Mouse (Mus musculus) urinary bladder, postnatal 10 days (tissue): ENCODE results near the gene Fbxl17.

Experiments
- DNase-seq: peaks from one replicate; pipeline ENCODE4 v3.0.0; 2022; ENCODE audit warnings: low spot score

Gene Fbxl17

DNA sequence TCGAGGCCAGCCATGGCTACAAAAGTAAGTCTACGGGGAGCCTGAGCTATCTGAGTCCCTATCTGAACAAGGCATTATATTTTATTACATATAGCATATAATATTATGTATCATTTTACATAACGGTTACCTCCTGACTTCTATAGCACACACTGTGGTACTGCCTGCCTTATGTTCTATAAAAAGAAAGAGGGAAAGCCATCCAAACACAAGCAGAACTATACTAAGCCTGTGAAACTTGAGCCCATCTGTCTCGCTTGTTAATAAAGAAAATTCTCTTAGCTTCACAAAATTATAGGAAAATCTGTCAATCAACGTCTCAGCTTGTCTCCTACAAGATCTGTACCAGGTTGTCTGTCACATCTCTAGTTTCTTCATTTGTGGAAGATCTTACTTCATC lies 173.6 kb downstream of the Fbxl17 start:
- no peak for DNase-seq

- DNase-seq: no peak
These were observed 175.1 kb downstream of the Fbxl17 start for GRCm38 (mm10) chr17:63324672-63325071.

DNA sequence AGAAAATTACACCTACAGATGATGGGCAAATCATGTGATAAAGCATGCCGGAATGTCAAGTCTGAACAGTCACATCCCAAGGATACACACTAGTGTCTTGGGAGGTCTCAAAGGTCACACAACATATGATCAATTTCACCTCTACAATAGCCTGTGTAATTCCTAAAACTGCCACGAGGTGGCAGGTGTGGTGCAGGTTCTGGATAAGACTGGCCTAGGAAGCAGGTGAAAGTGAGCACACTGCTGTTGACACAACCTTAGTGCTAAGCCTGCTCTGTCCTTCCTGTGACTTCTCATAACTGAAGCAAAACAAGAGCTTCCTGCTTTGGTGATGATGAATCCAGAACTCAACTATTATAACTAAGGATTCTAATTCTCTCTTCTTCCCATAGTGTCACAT lies 175.8 kb downstream of the Fbxl17 start:
- no peak for DNase-seq

GRCm38 (mm10) chr17:63322846-63323245 lies 177.0 kb downstream of the Fbxl17 start:
- no peak for DNase-seq

DNA sequence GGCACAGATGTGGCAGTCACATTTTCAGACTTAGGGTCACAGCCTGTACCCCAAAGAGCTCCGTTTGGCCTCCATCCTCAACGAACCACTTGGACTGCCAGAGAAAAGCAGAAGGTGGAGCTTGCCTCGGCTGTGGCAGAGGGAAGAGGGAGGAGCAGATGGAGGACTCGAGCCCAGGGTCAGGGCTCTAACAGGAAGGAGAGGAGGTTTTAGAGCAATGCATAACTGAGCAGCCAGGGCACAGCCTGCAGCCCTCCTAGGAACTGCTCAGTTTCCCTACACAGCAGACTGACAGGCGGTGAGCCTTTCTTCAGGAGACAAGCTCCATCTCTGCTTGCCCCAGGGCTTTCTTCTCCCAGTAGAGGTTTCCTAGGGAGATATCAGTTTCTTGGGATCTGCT lies 178.5 kb downstream of the Fbxl17 start:
- DNase-seq: no peak

DNA sequence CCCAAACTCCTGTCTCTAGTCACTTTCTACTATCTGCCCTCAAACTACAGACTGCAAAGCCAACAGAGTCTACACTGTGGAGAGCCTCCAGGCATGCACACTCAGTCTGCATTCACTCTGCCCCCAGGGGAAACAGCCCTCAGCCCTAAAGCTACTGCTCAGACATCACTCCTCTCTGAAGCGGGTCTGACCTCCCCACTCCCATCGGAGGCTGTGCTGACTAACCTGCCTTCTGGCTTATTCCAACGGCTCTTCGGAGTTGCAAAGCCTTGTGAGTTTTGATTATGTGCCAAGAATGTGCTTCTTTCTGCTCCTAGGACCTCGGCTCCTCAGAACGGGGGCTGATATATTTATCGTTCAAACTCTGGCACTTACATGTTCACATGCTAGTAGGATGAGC lies 182.3 kb downstream of the Fbxl17 start:
- no peak for DNase-seq

DNA sequence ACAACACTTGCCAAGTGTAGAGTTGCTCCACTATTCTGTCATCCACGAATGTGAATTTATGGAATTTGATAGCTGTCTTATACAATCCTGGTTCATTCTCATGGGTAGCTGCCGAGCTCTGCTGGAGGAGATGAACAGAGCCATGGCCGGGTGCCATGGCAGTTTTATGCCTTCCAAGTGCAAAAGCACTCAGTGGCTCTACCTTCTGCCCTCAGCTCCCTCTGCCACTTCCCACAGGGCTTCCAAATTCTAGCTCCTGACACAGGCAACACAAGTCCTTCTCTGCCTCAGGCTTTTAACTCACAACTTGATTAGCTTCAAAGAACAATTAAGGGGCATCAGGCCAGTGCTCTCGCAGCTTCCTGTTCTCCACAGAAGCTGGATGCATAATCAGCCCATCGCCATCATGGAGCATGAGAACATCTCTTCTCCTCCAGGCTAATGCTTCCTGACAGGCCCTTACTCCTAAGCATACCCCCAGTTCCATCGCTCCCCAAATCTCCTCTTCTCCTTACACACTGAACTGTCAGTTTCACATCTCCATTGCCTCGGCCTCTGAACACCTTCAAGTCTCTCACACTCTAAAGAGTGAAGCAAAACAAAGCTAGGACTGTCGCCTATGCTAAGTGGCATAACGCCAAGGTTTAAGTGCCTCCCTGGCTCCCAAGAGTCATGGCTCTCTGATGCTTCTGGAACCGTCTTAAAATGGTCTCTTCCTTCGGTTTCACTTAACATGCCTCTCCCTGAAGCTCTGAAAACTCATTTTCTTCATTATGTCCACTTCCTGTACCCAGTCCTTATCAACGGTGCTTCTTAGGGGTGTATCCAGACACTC lies 184.0 kb downstream of the Fbxl17 start:
- no peak for DNase-seq

DNA sequence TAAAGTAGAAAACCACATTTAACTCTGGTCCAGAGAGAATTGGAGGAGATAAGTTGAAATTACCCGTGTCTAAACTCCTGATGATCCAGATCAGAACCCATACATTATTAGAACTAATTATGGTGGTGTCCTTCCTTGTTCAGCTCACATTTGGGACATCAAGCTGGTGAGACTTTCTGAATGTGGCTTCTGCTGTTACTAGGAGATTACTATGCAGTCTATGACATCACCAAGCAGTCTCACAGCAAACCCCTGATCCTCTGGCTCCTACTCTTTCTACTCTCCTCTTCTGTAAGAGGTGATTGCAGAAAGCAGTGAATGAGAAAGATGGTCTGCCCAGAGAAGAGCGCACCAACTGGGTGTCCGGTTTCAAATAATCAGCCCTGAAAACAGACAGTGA lies 187.0 kb downstream of the Fbxl17 start:
- DNase-seq: no peak

- DNase-seq: no peak
These were observed 187.5 kb downstream of the Fbxl17 start for GRCm38 (mm10) chr17:63312330-63312729.

DNA sequence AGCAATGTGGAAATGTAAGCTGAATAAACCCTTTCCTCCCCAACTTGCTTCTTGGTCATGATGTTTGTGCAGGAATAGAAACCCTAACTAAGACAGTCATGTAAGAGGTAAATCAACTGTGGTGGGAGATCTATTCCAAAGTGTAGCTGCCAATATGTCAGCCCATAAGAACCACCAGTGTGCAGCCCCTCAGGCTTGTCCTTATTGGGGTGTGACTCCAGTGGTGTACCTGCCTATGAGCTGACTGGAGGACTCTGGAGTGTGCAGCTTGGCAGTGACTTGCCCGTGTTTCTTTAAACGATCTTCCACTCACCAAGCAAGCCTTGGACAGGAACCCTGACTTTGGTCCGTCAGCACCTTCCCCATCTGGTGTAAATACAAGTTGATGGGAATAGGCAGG lies 188.2 kb downstream of the Fbxl17 start:
- DNase-seq: no peak

- DNase-seq: no peak
These were observed 189.8 kb downstream of the Fbxl17 start for GRCm38 (mm10) chr17:63310021-63310420.

DNA sequence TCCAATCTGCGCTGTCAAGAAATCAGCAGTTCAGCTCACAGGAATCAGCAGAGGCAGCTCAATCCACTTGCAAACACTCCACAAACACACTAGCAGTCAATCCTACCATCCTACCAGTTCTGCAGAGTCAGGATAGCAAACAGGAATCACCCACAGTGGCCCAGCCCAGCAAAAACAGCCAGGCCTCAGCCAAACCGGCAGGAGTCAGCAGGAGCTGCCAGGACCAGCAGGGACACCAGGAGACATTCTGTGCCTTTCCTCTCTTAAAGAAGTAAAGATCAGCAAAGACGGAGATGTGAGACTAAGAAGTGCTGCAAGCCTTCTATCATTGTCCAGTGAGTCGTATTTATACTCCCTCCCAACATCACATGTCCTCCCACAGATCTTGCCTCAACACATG lies 196.0 kb downstream of the Fbxl17 start:
- no peak for DNase-seq

DNA sequence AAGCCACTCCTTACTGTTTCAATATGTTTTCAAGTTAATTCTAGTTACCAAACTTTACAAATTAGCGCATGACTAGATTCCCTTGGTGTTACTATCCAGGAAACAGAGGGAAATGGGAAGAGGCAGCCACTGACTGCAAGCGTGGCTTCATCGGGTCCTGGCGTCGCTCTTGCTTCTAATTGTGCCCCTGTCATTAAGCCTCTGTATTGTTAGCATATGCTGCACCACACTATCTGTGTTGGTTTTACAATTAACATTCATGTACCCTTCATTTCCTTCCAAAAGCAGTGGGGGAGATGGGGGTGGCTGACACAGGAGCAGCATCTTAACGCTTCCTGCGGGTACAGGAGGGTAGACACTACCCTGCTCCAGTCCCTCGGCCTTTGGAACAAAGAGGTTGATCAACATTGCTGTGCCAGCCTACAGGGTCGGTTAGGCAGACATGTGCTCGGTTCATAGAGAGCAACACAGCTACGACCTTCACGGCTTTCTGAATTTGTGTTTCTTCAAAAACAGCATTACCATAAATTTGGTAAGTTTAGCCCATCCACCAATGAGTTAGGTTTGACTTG lies 197.9 kb downstream of the Fbxl17 start:
- no peak for DNase-seq

DNA sequence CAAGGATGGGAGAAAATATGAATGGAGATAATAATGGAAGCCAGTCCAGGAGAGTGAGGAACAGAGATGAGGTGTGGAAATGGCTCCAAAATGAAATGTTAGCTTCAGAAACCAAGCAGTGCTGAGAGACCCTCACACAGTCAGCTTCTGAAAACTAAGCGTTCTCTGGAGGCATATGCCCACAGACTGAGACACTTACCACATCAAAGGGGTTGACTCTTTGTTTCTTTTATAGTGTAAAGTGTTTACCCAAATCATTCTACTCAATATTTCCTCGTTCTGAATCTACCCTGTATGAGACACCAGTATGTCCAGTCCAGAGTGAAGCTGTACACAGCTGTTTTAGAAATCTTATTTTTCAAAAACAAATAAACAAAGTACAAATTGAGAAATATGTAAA lies 204.3 kb downstream of the Fbxl17 start:
- DNase-seq: no peak

GRCm38 (mm10) chr17:63294961-63295360 lies 204.9 kb downstream of the Fbxl17 start:
- DNase-seq: no peak

- DNase-seq: no peak
These were observed 205.8 kb downstream of the Fbxl17 start for GRCm38 (mm10) chr17:63293979-63294378.

GRCm38 (mm10) chr17:63289317-63289913 lies 210.4 kb downstream of the Fbxl17 start:
- no peak for DNase-seq

DNA sequence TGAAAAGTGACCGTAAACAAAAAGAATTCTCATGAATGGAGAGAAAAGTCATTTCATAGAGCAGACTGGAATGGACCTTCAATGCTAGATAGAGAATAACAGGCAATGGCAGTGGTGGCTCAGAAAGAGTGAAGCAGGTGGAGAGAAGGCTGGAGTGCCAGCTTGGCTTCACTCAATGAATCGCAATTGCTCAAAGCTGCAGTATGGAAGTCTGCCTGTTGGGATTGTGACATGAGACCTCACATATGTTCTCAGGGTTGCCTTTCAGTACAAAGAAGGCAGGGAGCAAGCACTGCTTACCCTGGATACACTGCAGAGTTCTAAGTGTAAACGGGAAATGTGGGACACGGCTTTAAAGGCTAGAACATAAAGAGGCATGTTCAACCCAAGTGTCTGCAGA lies 211.0 kb downstream of the Fbxl17 start:
- DNase-seq: no peak

DNA sequence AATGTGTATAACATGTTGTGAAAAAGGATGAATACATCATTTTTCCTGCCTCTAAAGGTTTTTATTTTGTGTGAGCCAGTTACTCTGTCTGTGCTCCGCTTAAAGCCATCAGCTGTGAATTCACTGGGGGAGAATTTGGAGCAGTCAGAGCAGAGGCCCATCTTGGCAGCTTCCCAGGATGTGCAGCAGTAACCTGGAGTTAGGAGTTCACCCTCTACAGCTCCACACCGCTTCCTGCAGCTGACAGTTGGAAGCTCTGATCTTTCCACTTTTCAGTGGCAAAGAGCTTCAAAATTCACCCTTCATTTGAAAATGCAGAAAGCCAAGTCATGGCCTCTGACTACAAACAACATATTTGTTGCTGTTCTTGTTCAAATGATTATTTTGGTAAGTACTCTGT lies 212.4 kb downstream of the Fbxl17 start:
- DNase-seq: no peak

GRCm38 (mm10) chr17:63285265-63285939 lies 214.4 kb downstream of the Fbxl17 start:
- DNase-seq: no peak

DNA sequence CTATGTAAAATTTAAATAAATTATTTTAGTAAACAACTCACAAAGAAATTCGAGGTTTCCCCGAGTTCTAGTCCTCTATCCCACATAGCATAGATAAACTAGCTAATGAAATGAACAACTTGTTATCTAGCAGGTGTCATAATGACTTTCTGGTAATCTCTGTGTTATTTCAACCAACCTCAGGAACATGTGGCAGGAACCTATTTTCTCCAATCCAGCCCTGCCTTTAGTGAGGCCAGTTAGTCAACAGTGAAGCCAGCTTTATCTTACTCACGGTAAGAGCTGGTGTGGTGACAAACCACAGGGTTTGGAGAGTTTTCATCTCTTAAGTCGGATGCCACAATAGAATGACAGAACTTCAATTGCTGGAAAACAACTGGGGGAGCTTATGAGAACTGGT lies 215.7 kb downstream of the Fbxl17 start:
- no peak for DNase-seq

DNA sequence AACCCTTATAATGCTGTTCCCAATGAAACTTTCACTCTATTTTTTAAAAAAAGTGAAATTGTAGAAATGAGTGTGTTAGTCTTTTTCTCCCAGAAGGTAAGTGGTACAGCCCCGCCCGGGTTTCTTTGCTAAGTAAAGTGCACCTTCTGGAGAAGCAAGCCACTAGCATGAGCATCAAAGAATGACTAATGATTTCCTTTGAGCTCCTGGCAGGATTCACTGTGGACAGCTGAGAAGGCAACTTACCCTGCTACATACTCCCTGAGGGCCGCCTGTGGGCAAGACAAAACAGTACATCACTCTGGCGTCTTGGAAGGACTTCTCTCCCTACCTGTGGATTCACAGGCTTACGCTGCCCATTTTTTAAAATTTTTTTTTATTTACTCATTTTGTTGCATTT lies 217.8 kb downstream of the Fbxl17 start:
- DNase-seq: no peak

- DNase-seq: no peak
These were observed 218.8 kb downstream of the Fbxl17 start for GRCm38 (mm10) chr17:63280990-63281389.
